Mouse (Mus musculus) spleen, adult 10 weeks (tissue): ENCODE data around the gene Olfr412. TPM values are rescaled to one million over a fixed set of nuclear protein-coding genes. Genes with fewer than 3 reads are reported as not detected.

ENCODE experiments used
- polyA plus RNA-seq: library from polyadenylated mRNA; stranded (reverse); fragments of 350-450 nt; fragmentation: Illumina TruSeq; extraction: RNeasy Lipid Tissue Mini Kit (QIAGEN cat#74804); gene quantifications from one replicate; pipeline ENCODE4 v1.2.3, GENCODE M21; 2015; ENCODE audit warnings: low replicate concordance; ENCODE audit not compliant: insufficient read depth

The Olfr412 gene
- not detected for polyA plus RNA-seq

DNA sequence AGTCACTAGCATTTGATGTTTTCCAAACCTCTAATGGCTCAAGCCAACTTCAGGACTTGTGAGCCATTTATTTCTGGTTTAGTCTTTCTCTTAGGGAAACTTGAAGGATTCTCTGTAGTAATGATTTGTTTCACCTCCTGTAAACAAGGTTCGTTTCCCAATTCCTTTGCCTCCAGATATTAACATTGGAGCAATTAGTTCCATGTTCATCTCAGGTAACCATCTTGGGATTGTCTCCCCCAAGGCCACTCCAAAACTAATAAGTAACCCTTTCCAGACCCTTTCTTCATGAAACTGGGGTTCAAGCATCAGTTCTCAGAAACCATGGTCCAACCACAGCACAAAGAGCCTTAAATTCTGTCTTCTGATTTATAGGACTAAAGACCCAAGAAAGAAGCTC, at the start of gene Olfr412:
Gene Olfr412, plus strand, starts transcription at position 301 of the 400 bp plus-strand sequence.

DNA sequence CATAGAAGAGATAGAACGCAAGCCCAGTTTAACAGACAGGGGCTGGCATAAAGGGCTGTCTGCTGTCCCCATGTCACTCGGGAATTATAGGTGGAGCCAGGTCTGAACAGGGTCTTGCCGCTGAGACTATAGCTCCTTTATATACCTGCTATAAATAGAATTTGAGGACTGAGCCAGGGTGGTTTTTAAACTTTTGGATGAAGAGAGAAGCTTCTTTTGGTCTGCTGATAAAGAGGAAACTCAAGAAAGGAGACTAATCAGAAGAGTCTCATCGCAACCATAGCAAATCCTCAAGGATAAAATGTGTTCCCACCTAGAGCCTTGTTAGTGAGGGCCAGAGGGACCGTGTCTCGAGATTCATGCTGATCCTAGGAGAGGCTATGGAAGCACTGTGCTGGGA, 23.9 kb upstream of the Olfr412 start, which contains the start of gene Olfr410:
Gene Olfr410, minus strand, starts transcription at position 101 of the 400 bp plus-strand sequence.

GRCm38 (mm10) chr11:74352550-74352949, 9.3 kb upstream of the Olfr412 start, which contains the start of gene Olfr411:
Gene Olfr411 (minus strand): TSS chr11:74352650.

Other genes with a start within 250 kb of the Olfr412 start
- not detected for gene Olfr401, start 248.4 kb upstream of the Olfr412 start, polyA plus RNA-seq
- gene Olfr402, start 208.5 kb upstream of the Olfr412 start, polyA plus RNA-seq: not detected
- not detected for gene Olfr403, start 175.8 kb upstream of the Olfr412 start, polyA plus RNA-seq
- gene Olfr43, start 150.7 kb upstream of the Olfr412 start, polyA plus RNA-seq: not detected
- gene Olfr406, start 102.3 kb upstream of the Olfr412 start, polyA plus RNA-seq: not detected
- not detected for gene Olfr59, start 78.3 kb upstream of the Olfr412 start, polyA plus RNA-seq
- gene Olfr410, start 24.0 kb upstream of the Olfr412 start, polyA plus RNA-seq: not detected
- gene Olfr411, start 9.4 kb upstream of the Olfr412 start, polyA plus RNA-seq: not detected
- gene Rap1gap2, start 248.8 kb downstream of the Olfr412 start, polyA plus RNA-seq: 13.5 TPM